Mouse (Mus musculus): ENCODE data around the gene Ucn2.

Gene Ucn2

DNA sequence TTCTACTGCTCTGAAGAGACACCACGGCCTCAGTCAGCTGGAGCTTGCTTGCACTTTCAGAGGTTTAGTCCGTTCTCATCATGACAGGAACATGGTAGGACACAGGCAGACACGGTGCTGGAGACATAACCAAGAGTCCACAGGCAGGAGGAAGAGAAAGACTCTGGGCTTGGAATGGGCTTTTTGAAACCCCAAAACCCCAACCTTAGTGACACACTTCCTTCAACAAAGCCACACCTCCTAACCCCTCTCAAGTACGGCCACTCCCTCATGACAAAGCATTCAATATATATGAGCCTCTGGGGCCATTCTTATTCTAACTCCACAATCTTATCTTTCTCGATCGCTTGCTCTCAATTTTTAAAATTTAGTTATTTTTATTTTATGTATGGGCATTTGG, 46.6 kb downstream of the Ucn2 start:
- DNase-seq = no peak

Data from kidney, postnatal 14 days (tissue).